Mouse (Mus musculus): ENCODE results near the gene Atp7a.
A peak's percentile ranks its signal among the peaks of the same experiment; 100 is the strongest.
"Not testable (repeated sequence)": the region's sequence is repeated elsewhere in the genome, so short reads cannot be mapped to it uniquely, and the experiment has no call there.

Gene Atp7a

DNA sequence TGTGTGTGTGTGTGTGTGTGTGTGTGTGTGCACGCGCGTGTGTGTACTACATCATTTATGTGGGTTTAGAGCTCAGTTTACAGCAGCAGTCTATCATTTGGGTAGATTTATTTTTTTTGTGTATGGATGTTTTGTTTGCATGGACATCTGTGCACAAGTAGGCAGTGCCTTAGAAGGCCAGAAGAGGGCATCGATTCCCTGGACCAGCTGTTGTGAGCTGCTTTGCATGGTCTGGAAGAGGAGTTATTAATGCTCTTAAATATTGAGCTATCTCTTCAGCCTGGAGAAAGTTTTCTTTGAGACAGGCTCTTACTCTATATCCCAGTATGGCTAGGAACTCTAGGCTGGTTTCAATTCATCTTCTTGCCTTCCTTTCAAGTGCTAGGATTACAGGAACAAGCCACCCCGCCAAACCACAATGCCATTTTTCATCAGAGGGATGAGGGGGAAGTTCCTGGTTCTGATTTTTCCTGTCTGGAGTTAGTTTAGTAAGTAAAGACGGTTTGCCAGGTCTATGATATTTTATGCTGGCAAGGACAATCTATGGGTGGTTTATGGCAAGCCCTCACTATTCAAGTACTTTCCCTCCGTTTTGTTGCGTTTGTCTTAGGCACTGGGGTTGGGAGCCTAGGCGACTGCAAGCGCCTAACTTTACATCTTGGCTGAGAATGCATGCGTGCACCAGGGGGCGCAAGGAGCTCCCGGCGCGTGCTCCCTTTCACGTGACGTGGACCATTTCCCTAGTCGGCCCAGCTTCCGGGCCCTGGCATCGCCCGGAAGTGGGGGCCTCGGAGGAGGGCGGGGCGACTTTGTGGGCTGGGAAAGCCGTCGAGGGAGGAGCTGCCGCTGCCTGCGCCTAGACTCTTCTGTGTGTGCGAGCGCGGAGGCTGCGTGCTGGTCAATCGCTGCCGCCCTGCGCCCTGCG, at the start of gene Atp7a:
Atp7a (plus strand) TSS at position 859 of the 925 bp plus-strand sequence.
- DNase-seq = peak; percentile 87

- no peak for DNase-seq
Observed at GRCm38 (mm10) chrX:106001605-106002004, 25.5 kb upstream of the Atp7a start.

DNA sequence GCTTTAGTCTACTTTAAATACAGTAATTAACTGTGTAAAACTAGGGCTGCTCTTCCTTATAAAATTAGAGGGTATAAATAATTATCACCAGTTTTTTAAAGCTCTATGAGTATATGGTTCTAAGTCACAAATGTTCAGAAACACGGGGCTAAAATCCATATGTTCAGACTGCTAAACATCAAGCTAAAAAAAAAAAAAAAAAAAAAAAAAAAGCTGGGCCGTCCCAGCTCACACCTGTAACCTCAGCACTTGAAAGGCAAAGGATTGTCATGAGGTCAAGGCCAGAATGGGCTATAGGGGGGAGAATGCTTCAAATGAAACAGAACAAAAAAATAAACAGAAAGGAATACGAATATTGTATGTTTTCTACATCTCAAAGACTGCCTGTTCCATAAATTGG, 16.3 kb upstream of the Atp7a start:
- DNase-seq = no peak

DNA sequence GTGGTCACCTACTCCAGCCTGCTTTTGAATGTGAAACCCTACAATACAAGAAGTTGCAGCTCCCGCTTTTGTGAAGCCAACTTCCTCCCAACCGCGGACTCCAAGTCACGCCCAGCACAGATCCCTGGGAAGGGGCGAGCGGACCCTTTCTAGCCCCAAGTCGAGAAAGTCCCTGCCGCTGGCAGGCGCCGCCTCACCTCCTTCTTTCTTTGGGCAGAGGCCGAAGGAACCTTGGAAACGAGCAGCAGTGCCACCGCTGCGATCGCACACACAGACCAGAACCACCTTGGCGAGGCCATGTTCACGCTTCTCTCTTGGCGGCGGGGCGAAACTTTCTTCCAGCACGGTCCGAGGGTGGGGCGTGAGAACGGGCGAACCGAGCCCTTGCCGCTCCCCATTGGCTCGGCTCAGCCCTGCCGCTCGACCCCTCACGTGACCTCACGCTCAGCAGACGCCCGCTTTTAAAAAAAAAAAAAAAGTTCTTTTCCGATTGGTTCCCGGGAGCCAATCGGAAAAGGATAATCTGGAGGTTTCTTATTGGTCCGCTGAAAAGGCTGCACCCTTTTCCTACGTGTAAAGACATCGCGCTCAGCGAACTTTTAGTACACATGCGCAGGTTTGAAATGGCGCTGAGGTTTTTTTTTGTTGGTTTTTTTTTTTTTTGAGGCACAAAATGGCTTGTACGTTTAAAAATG, 15.5 kb upstream of the Atp7a start, which contains the start of gene Magt1:
Magt1 (minus strand) TSS at position 442 of the 695 bp plus-strand sequence.
- DNase-seq = peak; percentile 89

DNA sequence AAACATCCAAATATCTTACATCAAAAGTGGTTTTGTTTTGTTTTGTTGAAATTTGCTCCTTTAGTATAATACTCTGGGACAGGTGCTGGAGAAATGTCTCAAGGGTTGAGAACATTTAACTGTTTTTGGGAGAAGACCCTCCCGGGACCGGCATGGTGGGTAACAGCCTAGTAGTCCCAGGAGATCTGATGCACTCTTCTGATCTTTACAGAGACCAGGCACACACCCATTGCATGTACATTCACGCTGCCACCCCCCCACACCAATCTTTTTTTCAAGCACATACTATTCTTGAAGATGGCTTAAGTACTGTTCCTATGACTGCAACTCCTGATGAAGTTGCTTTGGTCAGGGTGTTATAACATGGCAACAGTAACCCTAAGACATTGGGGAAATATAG, 14.5 kb upstream of the Atp7a start:
- DNase-seq = peak; percentile 26

GRCm38 (mm10) chrX:106013217-106013616, 13.9 kb upstream of the Atp7a start:
- peak; percentile 21 for DNase-seq

DNA sequence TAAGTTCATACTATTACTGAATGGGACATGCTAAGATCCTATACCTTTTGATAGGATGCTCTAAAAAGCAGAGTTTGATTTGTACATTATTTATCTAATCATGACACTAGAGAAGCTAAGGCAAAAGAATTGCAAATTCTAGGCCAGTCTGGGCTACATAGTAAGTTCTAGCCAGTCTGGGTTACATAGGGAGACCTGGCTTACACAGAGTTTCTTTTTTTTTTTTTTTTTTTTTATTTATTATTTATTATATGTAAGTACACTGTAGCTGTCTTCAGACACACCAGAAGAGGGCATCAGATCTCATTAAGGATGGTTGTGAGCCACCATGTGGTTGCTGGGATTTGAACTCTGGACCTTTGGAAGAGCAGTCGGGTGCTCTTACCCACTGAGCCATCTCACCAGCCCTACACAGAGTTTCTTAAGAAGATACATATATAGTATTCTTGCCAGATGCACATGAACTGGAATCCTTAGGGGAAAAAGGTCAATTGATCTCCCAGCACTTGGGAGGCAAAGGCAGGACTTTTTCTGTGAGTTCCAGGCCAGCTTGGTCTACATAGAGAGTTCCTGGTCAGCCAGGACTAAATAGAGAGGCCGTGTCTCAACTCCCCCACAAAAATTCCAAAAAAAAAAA, 12.2 kb upstream of the Atp7a start:
- peak; percentile 18 for DNase-seq

GRCm38 (mm10) chrX:106015571-106016322, 11.3 kb upstream of the Atp7a start, which contains the start of gene Cox7b:
Cox7b (plus strand) TSS chrX:106015700.
- peak; percentile 77 for DNase-seq

GRCm38 (mm10) chrX:106017102-106017501, 10.0 kb upstream of the Atp7a start:
- DNase-seq = no peak

DNA sequence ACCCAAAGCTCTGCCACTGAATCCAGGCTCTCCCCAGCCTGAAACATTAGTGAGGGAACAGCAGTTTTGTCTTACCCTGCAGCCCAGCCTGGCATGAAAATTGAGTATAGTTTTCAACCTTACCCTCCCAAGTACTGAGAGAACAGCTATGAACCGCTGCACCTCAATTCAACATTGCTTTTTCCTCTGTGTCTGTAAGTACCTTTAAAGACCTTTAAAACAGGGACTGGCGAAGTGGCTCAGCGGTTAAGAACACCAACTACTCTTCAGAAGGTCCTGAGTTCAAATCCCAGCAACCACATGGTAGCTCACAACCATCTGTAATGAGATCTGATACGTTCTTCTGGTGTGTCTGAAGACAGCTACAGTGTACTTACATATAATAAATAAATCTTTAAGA, 9.6 kb upstream of the Atp7a start:
- DNase-seq = no peak

DNA sequence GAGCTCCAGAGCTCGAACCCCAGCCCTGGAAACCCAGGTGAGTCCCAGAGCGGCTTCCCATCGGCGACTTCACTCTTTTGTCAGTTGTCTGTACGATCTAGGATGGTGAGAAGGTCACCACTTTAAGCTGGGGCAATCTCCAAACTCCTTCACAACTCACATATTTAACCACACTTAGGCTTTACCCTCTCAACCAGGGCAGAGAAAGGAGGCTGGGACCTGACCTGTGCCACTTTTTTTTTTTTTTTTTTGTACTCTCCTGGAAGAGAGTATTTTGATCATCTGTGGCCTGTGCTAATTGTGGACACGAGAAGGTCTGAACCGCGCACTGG, 233 bp downstream of the Atp7a start:
- no peak for DNase-seq

DNA sequence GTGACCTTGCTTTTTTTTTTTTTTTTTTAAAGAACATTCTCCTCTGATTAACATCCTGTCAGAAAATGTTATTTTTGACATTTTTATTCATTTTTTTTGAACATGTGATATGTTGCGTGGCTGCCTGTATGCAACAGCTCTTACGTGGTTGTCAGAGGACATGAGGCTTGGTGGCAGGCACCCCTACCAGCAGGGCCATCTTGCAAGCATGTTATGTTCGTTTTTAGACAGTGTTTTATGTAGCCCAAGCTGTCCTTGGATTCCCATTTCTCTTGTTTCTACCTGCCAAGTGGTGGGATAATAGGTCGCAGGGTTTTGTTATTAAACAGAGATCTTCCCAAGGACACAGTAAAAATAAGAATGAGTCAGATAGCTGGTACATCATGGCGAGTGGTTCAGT, 3.1 kb downstream of the Atp7a start:
- no peak for DNase-seq

GRCm38 (mm10) chrX:106031124-106031523, 4.0 kb downstream of the Atp7a start:
- DNase-seq = no peak

- DNase-seq = no peak
Observed at GRCm38 (mm10) chrX:106035727-106036126, 8.7 kb downstream of the Atp7a start.

DNA sequence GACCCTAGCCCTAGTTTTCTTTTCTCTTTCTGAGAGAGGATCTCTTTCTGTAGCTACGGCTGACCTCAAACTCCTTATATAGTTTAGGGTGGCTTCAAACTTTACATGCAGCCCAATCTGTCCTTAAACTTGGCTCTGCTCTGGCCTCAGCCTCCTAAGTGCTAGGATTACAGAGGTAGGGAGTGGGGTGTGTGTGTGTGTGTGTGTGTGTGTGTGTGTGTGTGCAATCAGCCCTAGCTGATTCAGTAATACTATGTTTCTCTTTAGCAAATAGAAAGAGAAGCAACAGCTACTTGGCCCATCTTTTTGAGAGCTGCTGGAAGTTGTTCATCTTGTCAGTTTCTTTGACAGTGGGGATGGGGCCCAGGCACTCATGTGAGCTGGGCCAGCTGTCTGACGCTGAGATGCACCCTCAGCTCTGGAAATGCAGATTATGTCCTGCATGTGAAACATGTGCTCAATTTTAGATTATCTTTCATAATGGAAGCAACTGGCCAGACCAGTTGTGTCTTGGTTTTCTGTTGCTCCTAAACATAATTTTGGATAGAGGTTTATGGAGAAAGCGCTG, 10.2 kb downstream of the Atp7a start:
- no peak for DNase-seq

DNA sequence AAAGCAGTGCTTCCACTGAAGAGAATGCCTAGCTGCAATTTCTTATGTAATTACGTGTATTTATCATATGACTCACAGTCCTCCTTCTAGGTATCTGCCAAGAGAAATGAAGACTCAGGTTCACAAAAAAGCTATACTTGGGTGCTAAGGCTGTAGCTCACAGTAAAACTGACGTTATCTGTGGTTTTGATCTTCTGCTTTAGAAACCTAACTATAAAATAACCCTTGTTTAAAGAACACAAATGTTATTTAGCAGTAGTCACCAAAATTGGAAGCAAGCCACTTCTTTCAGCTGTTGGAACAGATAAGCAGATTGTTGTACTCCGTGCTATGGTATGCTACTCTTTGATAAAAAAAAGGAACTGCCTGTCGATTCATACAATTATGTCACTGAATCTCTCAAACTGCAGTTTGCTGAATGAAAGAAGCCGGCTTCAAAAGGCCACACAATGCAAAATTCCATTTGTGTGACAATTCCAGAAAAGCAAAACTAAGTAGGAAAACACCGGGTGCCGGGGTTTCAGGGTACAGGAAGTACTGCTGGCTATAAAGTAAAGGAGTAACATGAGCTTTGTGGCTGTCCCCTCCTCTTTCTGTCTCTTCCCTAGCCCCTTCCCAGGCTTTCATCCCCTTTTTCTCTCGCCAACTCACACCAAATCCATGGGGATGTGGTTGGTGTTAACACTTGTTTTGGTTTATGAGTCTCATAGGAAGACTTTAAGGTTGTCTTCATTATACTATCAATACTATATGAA, 17.0 kb downstream of the Atp7a start:
- DNase-seq = no peak

GRCm38 (mm10) chrX:106045455-106045854, 18.4 kb downstream of the Atp7a start:
- no peak for DNase-seq

DNA sequence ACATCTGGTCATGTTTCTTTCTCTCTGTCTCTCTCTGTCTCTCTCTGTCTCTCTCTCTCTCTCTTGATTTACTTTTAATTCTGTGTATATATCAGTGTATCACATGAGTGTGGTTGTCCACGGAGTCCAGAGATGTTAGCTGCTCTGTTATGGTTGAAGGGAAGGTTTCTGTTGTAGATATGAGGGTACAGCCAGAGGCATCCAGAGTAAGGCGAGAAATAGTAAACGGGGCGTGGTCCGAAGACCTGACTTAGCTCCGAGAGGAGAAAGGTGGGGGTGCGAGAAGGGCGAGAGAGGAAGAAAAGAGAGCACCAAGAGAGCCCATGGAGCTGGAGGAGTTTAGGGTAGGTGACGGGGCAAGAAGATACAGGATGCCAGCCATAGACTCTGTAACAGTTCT, 18.9 kb downstream of the Atp7a start:
- DNase-seq = no peak

DNA sequence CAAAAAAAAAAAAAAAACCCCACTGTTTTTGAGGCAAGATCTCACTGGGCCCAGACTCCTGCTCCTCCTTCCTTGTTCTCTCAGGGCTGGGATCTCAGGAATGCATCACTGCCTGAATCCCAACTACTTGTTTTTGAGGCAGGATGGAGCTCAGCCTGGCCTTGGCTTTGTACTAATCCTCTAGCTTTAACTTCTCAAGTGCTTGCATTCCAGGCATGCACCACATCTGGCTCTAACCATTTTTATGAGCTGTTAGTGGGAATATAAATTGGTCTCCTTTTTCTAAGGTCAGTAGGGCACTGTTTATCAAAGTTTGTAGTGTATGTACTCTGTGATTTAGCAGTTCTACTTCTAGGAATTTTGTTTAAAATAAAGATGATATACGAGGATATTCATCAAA, 21.1 kb downstream of the Atp7a start:
- DNase-seq = no peak

DNA sequence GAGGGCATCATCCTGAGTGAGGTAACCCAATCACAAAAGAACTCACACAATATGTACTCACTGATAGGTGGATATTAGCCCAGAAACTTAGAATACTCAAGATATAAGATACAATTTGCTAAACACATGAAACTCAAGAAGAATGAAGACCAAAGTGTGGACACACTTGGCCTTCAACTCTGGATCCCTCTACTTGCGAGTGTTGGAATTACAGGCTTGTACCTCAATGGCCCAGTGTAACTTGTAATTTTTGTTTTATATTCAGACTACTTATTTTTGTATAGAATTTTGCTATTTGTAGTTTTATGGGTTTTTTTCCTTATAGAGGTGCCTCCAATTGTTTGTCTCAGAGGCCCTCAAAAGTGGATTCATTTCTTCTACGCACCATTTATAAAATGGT, 50.8 kb downstream of the Atp7a start:
- not testable (repeated sequence) for DNase-seq

- no peak for DNase-seq
Observed at GRCm38 (mm10) chrX:106080811-106081443, 53.9 kb downstream of the Atp7a start.
